Mouse (Mus musculus) forebrain, embryonic 15.5 days (tissue): Measurements from ENCODE around the gene Sccpdh. TPM values are rescaled to one million over a fixed set of nuclear protein-coding genes. Genes with fewer than 3 reads are reported as not detected.

Source experiments
- polyA plus RNA-seq: library from polyadenylated mRNA; unstranded; fragments of >200 nt; fragmentation: Nextera tagmentation; extraction: Ambion mirVana; gene quantifications from 2 replicates; pipeline ENCODE4 v1.2.1, GENCODE M21; 2015

The Sccpdh gene
- polyA plus RNA-seq, 1 experiment from 2014 or later = 116 TPM

Other genes starting within 250 kb of the Sccpdh start
- 23.9 and 25.8 TPM in 2 replicates for gene Smyd3, start 150.2 kb upstream of the Sccpdh start, polyA plus RNA-seq
- gene Tfb2m, start 121.9 kb upstream of the Sccpdh start, polyA plus RNA-seq = 37.9 and 39.4 TPM in 2 replicates
- gene Cnst, start 121.8 kb upstream of the Sccpdh start, polyA plus RNA-seq = 29.9 and 32.1 TPM in 2 replicates
- not detected in 2 replicates for gene Kif28, start 77.1 kb downstream of the Sccpdh start, polyA plus RNA-seq
- 0.29 TPM in 1 of 2 replicates, not detected in the other for gene Gm10518, start 135.2 kb downstream of the Sccpdh start, polyA plus RNA-seq
- 19.8 and 22.2 TPM in 2 replicates for gene Ahctf1, start 135.5 kb downstream of the Sccpdh start, polyA plus RNA-seq